Mouse (Mus musculus): ENCODE results near the gene Ucp2.
A peak's percentile ranks its signal among the peaks of the same experiment; 100 is the strongest.

The Ucp2 gene

GRCm38 (mm10) chr7:100493117-100493483 is at the start of gene Ucp2:
Ucp2 (plus strand) TSS chr7:100493337.
- DNase-seq (ENCODE audit: low spot score in 2 of 2), result peak in 1 of 2 experiments; percentile 56

DNA sequence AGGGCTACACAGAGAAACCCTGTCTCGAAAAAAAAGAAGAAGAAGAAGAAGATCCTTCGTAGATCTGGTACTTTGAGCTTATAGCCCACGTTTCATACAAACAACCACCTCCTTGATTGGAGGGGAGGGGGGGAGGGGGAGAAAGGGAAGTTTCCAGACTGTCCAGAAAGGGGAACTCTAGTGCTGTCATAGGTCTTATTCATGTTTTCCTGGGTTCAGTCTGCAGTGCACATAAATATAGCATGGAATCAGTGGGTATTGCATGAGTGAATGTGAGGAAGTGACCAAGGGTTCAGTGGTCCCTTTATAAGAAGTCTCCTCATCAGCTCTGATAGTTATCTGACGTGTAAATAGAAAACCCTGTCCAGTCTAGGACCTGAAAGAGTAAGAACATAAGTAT is 49.4 kb upstream of the Ucp2 start:
- no peak for DNase-seq (ENCODE audit: low spot score in 2 of 2)

DNA sequence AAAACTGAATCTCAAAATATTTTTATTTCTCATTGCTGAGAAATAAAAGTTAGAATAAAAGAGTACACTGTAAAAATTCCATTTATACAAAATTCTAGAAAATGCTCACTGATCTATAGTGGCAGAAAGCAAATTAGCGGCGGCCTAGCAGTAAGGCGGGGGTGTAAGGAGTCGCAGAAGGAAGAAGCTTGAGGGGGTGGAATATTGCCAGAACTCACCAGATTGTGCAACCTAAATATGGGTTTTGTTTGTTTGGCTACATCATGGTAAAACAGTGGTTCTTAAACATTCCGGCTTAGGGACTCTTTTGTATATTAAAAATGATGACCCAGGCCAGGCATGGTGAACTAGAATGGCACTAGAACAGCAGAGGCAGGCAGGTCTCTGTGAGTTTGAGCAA is 46.9 kb upstream of the Ucp2 start:
- DNase-seq (ENCODE audit: low spot score in 2 of 2), result no peak

DNA sequence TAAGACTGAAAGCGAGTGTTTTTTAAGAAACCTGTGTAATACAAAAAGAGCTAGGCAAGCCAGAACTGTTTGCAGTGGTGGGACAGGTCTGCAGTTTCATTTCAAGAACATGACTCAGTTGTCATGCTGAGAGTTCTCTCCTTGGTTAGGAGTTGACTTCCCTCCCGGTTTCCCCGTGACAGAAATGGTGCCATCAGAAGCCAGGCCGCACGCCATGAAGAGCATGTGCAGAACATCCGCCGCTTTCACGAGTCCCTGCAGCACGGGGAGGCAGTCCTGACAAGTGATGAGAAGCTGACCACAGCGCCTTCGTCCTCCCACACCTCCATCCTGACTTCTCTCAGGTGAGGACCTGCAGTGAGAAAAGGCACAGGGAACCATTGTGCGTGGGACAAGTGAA is 44.6 kb upstream of the Ucp2 start:
- DNase-seq (ENCODE audit: low spot score in 2 of 2), result no peak

DNA sequence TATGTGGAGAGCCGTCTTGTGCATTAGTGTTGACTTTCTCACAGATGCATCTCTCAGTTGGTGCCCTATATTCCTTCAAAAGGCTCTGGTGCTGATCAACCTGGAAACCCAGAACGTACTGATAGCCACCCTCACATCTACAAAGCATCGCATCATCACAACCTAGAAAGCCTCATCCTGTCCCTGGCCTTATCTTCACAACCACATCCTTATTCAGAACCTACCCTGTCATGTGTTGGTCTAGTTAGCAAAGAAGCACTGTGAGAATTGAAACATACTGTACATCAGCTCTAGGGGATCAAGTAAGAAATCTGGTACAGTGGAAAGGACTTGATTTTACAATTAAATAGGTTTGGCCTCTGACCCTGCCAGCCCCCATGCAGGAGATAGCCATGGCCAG is 44.2 kb upstream of the Ucp2 start:
- DNase-seq (ENCODE audit: low spot score in 2 of 2), result no peak

DNA sequence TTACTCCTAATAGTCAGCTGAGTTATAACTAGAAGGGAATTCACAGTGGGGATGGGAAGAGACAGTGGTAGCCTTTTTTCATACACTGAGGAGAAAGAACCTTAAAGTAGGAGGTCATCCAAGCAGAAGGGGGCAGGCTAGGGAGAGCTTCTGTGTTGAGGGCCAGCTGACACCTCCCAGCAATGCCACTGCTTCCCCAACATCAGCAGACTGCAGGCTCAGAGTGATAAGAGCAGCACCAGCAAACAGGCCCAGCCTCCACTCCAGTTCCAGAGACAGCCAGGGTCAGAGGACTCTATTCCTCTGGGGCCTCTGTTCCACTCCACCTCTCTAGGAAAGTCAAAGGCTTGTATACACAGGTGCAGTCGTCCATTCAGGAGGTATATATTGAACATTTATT is 35.0 kb upstream of the Ucp2 start:
- no peak for DNase-seq (ENCODE audit: low spot score in 2 of 2)

GRCm38 (mm10) chr7:100459862-100460261 is 33.3 kb upstream of the Ucp2 start:
- DNase-seq (ENCODE audit: low spot score in 2 of 2), result no peak

- DNase-seq (ENCODE audit: low spot score in 2 of 2), result peak; percentile 29 to 34
These were observed 31.5 kb upstream of the Ucp2 start for GRCm38 (mm10) chr7:100461621-100462151.

GRCm38 (mm10) chr7:100463194-100463593 is 29.9 kb upstream of the Ucp2 start:
- DNase-seq (ENCODE audit: low spot score in 2 of 2), result no peak

DNA sequence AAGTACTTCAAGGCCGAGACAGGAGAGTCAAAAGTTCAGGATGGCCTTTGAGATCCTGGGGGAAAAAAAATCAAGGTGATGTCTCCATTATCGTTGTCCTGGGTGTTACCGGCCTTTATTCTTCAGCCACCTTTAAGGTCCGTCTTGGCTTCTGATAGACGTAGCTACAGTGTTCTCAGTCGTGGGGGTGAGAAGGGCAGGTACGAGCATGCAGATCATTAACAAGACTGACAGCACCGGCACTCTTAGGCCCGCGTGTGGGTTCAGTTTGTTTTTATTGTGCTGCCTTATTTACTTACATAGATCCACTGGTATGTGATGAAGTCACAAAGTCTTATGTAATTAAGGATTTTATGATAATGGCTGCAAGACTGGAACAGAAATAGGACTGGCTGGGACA is 29.4 kb upstream of the Ucp2 start:
- no peak for DNase-seq (ENCODE audit: low spot score in 2 of 2)

DNA sequence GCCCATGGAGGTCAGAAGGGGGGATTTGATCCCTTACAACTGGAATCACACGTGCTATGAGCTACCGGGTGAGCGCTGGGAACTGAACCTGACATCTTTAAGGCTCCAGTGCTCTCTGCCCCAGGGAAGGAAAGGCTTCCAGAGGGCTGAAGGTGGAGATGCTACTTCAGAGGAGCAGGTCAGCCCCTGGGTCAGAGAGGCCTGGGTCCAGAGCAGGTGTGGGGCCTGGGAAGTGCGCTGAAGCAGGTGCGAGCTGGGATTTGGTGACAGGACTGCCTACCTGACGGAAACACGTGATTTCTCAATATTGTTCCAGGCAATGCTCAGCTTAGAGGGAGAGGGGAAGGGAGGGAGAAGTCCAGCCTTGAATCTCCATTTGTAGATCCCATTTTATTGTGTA is 28.9 kb upstream of the Ucp2 start:
- DNase-seq (ENCODE audit: low spot score in 2 of 2), result no peak

- DNase-seq (ENCODE audit: low spot score in 2 of 2), result no peak
These were observed 27.9 kb upstream of the Ucp2 start for GRCm38 (mm10) chr7:100465248-100465647.

DNA sequence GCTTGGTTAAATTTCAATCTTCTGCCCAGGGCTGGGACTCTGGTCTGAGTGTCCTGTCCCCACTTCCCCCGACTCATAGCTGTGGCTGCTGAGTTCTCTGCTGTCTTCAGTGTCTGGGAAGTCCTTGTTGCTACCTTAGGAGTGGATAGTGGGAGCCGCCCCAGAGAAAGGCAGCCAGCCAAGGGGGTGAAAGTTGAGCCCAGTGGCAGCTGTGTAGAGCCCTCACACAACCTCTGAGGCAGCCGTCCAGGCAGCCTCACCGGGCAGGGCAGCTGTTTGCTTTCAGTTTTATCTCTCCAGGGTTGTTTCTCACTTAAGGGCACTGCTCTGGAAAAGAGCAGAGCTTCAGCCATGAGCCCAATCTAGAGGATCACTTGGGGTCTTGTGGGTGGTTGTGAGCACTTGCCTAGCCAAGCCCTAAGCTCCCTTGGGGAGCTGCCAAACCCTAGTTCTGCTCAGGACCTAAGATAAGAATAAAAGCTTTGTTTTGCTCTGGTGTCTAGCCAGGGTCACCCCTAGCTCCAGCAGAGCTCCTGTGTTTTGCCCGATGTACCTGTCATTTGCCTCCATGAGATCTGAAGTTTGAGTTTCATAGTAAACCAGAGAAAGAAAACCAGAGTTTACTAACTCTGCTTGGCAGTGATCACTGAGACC is 27.4 kb upstream of the Ucp2 start:
- DNase-seq (ENCODE audit: low spot score in 2 of 2), result no peak

- no peak for DNase-seq (ENCODE audit: low spot score in 2 of 2)
These were observed 26.2 kb upstream of the Ucp2 start for GRCm38 (mm10) chr7:100466781-100467510.

DNA sequence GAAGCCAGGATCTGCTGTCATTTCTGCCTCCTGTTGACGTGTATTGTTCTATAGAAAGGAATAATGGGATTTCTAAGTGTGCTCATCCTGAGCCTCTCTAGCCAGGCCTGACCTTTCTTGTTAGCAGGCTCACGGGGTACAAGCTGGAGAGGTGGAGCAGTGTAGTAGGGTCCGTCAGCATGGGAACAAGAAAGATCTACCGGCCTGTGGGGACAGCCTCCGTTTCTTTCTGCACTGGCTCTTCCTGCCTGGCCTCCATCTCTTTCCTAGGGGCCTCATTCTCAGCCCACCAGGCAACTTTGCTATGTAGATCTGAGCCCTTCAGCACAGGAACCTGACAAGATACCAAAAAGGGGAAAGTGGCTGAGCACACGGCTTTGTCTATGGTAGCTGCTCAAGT is 24.4 kb upstream of the Ucp2 start:
- no peak for DNase-seq (ENCODE audit: low spot score in 2 of 2)

GRCm38 (mm10) chr7:100469502-100469901 is 23.6 kb upstream of the Ucp2 start:
- DNase-seq (ENCODE audit: low spot score in 2 of 2), result no peak

- DNase-seq (ENCODE audit: low spot score in 2 of 2), result no peak
These were observed 22.2 kb upstream of the Ucp2 start for GRCm38 (mm10) chr7:100470796-100471406.

DNA sequence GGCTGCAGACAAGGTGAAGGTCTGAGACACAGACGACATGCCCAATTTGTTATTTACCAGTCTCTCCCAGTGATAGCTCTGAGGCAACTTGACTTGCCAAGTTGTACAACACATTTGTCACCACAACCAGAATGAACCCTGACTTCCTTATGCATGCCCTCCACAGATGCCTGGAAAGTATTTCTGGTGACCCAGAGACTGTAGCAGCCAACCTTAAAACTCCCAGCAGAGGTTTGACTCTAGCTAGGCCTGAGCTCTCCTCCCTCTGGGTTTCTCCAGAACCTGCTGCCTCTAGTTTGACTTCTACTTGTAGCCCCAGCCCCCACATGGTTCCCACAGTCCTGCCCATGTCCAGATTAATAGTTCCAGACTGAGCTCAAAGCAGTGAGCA is 21.7 kb upstream of the Ucp2 start:
- DNase-seq (ENCODE audit: low spot score in 2 of 2), result no peak

DNA sequence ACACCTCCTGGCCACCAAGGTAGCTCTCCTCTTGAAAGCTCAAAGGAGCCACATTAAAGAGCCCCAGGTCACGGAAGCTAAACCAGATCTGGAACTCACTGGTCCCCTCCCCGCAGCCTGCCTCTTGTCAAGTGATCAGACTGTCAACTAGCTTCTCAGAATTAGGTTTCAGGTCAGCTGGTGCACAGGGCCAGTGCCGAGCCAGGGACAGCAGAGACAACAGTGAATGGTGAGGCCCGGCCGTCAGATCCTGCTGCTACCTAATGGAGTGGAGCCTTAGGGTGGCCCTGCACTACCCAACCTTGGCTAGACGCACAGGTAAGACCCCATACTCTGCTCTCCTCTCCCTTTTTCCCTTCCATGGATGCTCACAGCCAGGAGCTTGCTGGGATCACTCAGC is 20.4 kb upstream of the Ucp2 start, which contains the start of gene Ucp3:
Gene Ucp3 (plus strand): TSS at position 214 of the 400 bp plus-strand sequence.
- no peak for DNase-seq (ENCODE audit: low spot score in 2 of 2)

DNA sequence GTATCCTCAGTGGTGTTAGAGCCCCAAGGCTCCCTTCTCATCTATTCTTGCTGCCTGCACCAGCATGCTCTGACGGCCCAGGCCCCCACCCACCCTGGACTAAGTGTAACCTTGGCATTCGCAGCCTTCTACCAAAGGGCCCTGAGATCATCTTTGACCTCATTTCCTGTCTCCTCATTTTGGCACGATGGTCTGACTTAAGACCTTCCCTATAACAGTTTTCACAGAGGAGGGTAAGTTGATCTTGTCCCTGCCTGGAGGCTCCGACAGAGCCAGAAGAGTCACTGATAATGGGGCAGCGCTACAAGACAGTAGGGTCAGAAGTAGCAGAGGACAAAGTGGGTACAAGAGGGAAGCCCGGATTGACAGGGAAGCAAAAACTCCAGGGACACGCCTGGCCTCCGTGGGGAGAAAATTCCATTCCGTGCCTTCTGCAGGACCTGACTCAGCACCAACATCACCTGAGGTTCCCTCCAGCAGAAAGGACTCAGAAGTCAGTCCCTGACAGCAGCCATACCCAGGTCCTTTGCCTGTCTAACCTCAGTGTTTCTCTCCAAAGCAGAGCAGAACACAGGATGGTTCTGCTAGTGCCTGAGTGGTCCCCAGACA is 19.2 kb upstream of the Ucp2 start:
- no peak for DNase-seq (ENCODE audit: low spot score in 2 of 2)

DNA sequence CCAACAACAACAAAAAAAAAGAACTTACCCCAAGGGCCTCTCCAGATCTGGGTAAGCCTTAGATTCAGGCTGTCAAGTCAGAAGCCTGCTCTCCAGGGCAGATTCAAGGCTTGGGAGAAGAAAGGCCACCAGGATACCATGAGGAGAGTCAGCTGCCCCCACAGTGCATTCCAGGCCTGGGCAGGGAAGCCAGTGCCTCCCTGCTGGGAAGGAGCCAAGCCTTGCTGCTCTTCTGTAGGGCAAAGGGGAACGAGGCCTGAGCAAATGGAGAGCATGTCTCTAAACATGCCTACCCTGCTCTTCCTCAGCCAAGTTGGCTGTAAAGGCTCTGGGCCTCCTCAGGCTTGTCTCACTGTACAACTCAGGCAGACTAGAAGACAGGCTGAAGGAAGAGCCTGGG is 18.5 kb upstream of the Ucp2 start:
- DNase-seq (ENCODE audit: low spot score in 2 of 2), result no peak

GRCm38 (mm10) chr7:100479100-100479822 is 13.9 kb upstream of the Ucp2 start:
- DNase-seq (ENCODE audit: low spot score in 2 of 2), result no peak

All from frontal cortex, postnatal 14 days (tissue).